Mouse (Mus musculus) liver, embryonic 14.5 days (tissue): Measurements from ENCODE around the gene Map6d1. TPM values are rescaled to one million over a fixed set of nuclear protein-coding genes. Genes with fewer than 3 reads are reported as not detected.
A peak's percentile ranks its signal among the peaks of the same experiment; 100 is the strongest.

Experiments
- ATAC-seq: fragments of 200-750 bp; cut with Nextera tagmentation; 2 replicates; pipeline ENCODE4 v1.8.0; 2017; ENCODE audit warnings: moderate number of reproducible peaks, mild to moderate bottlenecking, moderate library complexity; ENCODE audit not compliant: insufficient read depth
- DNase-seq, 3 experiments: peaks; one replicate each; pipeline ENCODE4 v3.0.0-alpha.2; 2012 to 2013; ENCODE audit warnings: low read depth in 3 of 3, low spot score in 3 of 3
- H3K27ac ChIP-seq: fragments of 300-500 bp; sonication (generic); 2 replicates; pipeline ENCODE4 v1.5.1; 2014; ENCODE audit warnings: moderate library complexity, mild to moderate bottlenecking, control low read depth, inconsistent platforms
- H3K27me3 ChIP-seq: fragments of 300-500 bp; sonication (generic); 2 replicates; pipeline ENCODE4 v1.6.1; 2014; ENCODE audit warnings: mild to moderate bottlenecking, low read length, moderate library complexity; ENCODE audit not compliant: control insufficient read depth, insufficient read depth
- H3K36me3 ChIP-seq: fragments of 300-500 bp; sonication (generic); replicated peaks from 2 replicates; pipeline ENCODE4 v1.6.1; 2014; ENCODE audit warnings: low read depth; ENCODE audit not compliant: control insufficient read depth, insufficient read depth
- H3K4me1 ChIP-seq, 2 experiments: fragments of 200-500 bp in 1 of 2; fragments of 300-500 bp in 1 of 2; sonication (generic) in 1 of 2; replicated peaks; 2 replicates each; pipeline ENCODE4 v1.6.1; 2012 to 2014; ENCODE audit warnings: antibody characterized with exemption in 1 of 2, inconsistent platforms in 1 of 2, low read length in 1 of 2; ENCODE audit not compliant: control insufficient read depth in 2 of 2, insufficient read depth in 2 of 2
- H3K4me2 ChIP-seq: fragments of 300-500 bp; sonication (generic); 2 replicates; pipeline ENCODE4 v1.6.1; 2014; ENCODE audit warnings: low read depth, mild to moderate bottlenecking, control low read depth, moderate library complexity
- H3K4me3 ChIP-seq, 2 experiments: fragments of 200-500 bp in 1 of 2; fragments of 300-500 bp in 1 of 2; sonication (generic) in 1 of 2; 2 replicates each; pipeline ENCODE4 v1.5.1; 2012 to 2014; ENCODE audit warnings: low read depth in 2 of 2, low read length in 2 of 2, mild to moderate bottlenecking in 2 of 2, control low read depth in 1 of 2, inconsistent platforms in 1 of 2, moderate library complexity in 1 of 2; ENCODE audit not compliant: insufficient read depth in 1 of 2
- H3K9ac ChIP-seq: fragments of 300-500 bp; sonication (generic); replicated peaks from 2 replicates; pipeline ENCODE4 v1.6.1; 2014; ENCODE audit warnings: mild to moderate bottlenecking, control low read depth, moderate library complexity
- H3K9me3 ChIP-seq: fragments of 300-500 bp; sonication (generic); 2 replicates; pipeline ENCODE4 v1.6.1; 2016; ENCODE audit warnings: low read length, mixed read lengths; ENCODE audit not compliant: control insufficient read depth
- CTCF ChIP-seq: IDR thresholded peaks from 2 replicates; pipeline ENCODE4 v1.5.1; 2016; ENCODE audit warnings: antibody characterized with exemption, low read depth, control low read depth
- EP300 ChIP-seq: IDR thresholded peaks from 2 replicates; pipeline ENCODE4 v1.6.1; 2016; ENCODE audit warnings: antibody characterized with exemption, low read depth
- whole genome bisulfite sequencing: fragments of 180-500 bp; shearing (Covaris S2); extraction: QIAGEN DNeasy Blood & Tissue Kit; methylation state at CpG from one replicate; pipeline ENCODE4 v1.1.7; 2014; ENCODE audit not compliant: insufficient replicate concordance; 5-methylcytosine and 5-hydroxymethylcytosine counted together
- polyA plus RNA-seq, 2 experiments: library from polyadenylated mRNA; depleted of rRNA in 1 of 2; stranded (reverse) in 1 of 2; unstranded in 1 of 2; fragments of >200 nt; fragmentation: Nextera tagmentation in 1 of 2; extraction: Ambion mirVana in 1 of 2; gene quantifications; 2 replicates each; pipeline versions ENCODE4 v1.2.1 to v1.2.3; 2012 to 2014

Map6d1 gene
- polyA plus RNA-seq, 2 experiments: 0.02 TPM; not detected in 1

- Histone ChIP-seq H3K9me3 (no peaks in the 10 kb centered on the region), H3K27ac (no peak overlapping the region), H3K4me1 (no peaks in the 10 kb centered on the region; a peak in 1 of 4 replicates), H3K4me2 (no peak overlapping the region), H3K27me3 (no peaks in the 10 kb centered on the region), H3K36me3 (peaks cover 7% of the 10 kb centered on the region), H3K9ac (no peak overlapping the region), H3K4me3 (no peak overlapping the region)
- ATAC-seq: no peak
- WGBS: 35% methylated on average over 3 of the region's 3 CpGs
- TF ChIP-seq CTCF (no peak), EP300 (no peak)
- DNase-seq: no peak
Measured at GRCm38 (mm10) chr16:20191161-20191882, 49.8 kb downstream of the Map6d1 start.

- ATAC-seq (no peak), DNase-seq (no peak)
- H3K27ac ChIP-seq: no peak overlapping the region
- H3K4me2 ChIP-seq: no peak overlapping the region
- 53% methylated on average over 2 of the region's 2 CpGs for whole genome bisulfite sequencing
- H3K4me3 ChIP-seq: no peak overlapping the region
- peaks cover 6% of the 10 kb centered on the region for H3K36me3 ChIP-seq
- no peak overlapping the region for H3K9ac ChIP-seq
- TF ChIP-seq EP300 (no peak), CTCF (peak; percentile 67)
- H3K9me3 ChIP-seq: no peaks in the 10 kb centered on the region
- H3K4me1 ChIP-seq: no peaks in the 10 kb centered on the region
- H3K27me3 ChIP-seq: no peaks in the 10 kb centered on the region
Measured at GRCm38 (mm10) chr16:20185368-20185767, 55.8 kb downstream of the Map6d1 start.

Other genes starting within 250 kb of the Map6d1 start
- gene Klhl24, start 143.8 kb downstream of the Map6d1 start, polyA plus RNA-seq (2012; rRNA removed): 1.2 and 1.6 TPM in 2 replicates
- 2.9 and 3.7 TPM in 2 replicates for gene Klhl24, start 143.8 kb downstream of the Map6d1 start, polyA plus RNA-seq (2014; fragmentation: Nextera tagmentation; extraction: Ambion mirVana)
- 6.1 and 7.6 TPM in 2 replicates for gene Yeats2, start 100.3 kb downstream of the Map6d1 start, polyA plus RNA-seq (2012; rRNA removed)
- gene Yeats2, start 100.3 kb downstream of the Map6d1 start, polyA plus RNA-seq (2014; fragmentation: Nextera tagmentation; extraction: Ambion mirVana): 3.0 and 4.5 TPM in 2 replicates
- 19.0 and 20.7 TPM in 2 replicates for gene Parl, start 61.0 kb upstream of the Map6d1 start, polyA plus RNA-seq (2012; rRNA removed)
- 41.3 and 41.6 TPM in 2 replicates for gene Parl, start 61.0 kb upstream of the Map6d1 start, polyA plus RNA-seq (2014; fragmentation: Nextera tagmentation; extraction: Ambion mirVana)
- gene Cyp2ab1, start 84.0 kb upstream of the Map6d1 start, polyA plus RNA-seq (2012; rRNA removed): not detected in 2 replicates
- gene Cyp2ab1, start 84.0 kb upstream of the Map6d1 start, polyA plus RNA-seq (2014; fragmentation: Nextera tagmentation; extraction: Ambion mirVana): not detected in 2 replicates
- gene Abcc5, start 185.0 kb upstream of the Map6d1 start, polyA plus RNA-seq (2012; rRNA removed): 22.8 and 26.2 TPM in 2 replicates
- gene Abcc5, start 185.0 kb upstream of the Map6d1 start, polyA plus RNA-seq (2014; fragmentation: Nextera tagmentation; extraction: Ambion mirVana): 14.5 and 15.7 TPM in 2 replicates